Mouse (Mus musculus): Measurements from ENCODE around the gene Iqck.
A peak's percentile ranks its signal among the peaks of the same experiment; 100 is the strongest.

Iqck gene

GRCm38 (mm10) chr7:118989275-118989856 is 133.8 kb downstream of the Iqck start:
- DNase-seq (ENCODE audit: low spot score in 2 of 2): no peak

DNA sequence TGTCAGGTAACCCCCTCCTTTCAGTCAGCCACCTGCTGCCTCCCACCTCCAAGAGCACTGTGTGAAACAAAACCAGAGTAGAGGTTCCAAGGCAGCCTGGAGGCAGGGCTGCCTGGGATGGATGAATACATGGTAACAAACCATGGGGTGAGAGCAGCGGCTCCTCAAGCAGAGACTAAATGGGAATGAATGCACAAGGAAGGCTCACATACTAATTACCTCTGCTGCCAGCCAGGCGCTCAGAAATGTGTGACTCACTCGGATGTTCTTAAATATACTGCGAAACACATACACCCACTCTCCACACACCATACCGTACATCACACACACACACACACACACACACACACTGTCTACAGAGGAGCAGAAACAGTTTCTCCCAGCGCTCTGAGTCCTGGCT is 134.7 kb downstream of the Iqck start:
- no peak for DNase-seq (ENCODE audit: low spot score in 2 of 2)

- no peak for DNase-seq (ENCODE audit: low spot score in 2 of 2)
Measured at GRCm38 (mm10) chr7:118991341-118991884, 135.9 kb downstream of the Iqck start.

DNA sequence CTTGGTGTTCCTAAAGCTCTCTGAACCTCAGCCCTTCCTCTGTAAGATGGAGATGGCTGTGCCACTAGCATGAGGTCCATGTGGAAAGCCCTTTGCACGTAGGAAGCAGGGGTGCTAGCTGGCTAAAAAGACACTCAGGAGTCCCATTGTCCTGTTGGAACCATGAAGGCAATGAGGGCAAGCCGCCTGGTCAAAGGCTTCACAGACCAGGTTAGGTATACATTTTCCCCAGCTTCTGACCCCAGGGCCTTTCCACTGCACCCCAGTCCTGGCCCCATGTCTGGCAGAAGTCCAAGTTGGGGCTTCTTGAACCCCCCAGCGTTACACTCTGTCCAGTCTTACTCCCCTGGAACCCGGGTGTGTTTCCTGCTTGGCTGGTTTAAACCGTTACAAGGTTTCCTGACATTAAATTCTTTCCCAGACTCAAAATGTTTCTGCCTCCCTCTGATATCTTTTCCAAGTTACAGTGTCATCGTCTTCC is 136.6 kb downstream of the Iqck start:
- DNase-seq (ENCODE audit: low spot score in 2 of 2): no peak

GRCm38 (mm10) chr7:118992623-118993405 is 137.3 kb downstream of the Iqck start:
- no peak for DNase-seq (ENCODE audit: low spot score in 2 of 2)

- DNase-seq (ENCODE audit: low spot score in 2 of 2): no peak
Measured at GRCm38 (mm10) chr7:118993597-118994230, 138.2 kb downstream of the Iqck start.

DNA sequence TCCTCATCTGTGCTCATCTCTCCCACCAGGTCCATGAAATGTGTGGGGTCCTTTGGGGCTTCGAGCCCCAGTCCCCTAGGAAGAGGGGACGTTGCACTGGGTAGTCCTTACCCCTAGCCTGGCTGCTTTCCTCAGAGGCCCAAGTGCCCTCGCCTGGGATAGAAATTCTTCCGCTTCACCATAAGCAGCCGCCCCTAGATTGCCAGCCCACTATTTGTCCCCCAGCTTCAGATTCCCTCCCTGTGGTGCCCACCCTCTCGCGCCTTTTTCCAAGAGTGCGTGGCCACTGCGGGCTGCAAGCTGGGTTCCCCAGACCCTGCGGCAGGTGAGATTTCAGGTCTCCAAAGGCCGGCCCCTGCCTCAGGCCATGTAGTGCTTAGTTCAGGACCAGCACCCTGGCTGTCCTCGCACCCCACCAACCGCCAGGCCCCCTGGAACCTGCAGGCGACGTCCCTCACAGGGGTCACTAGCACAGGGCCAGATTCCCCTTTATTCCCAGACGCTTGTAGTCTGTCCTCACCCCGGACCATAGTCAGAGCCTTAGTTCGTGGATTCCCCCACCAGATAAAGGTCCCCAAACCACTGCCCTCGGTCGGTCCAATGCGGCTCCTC is 138.8 kb downstream of the Iqck start:
- DNase-seq (ENCODE audit: low spot score in 2 of 2): no peak

DNA sequence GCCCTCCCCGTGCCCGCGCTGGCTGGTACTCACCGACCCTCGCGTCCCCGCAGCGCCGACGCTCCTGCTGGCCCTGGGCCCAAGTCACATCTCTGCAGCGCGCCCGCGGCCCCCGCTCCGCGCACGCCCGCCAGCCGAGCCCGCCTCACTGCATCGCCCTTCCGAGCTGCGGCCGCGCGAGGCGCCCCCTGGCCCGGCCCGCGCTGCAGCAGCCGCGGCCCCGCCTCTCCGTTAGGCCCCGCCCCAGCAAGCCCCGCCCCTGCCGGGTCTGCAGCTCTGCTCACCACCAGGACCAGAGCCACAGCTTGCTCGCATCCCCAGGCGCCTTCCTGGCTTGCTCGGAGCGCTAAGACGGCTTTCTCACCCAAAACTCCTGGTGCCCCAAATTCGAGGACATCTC is 139.5 kb downstream of the Iqck start, which contains the start of gene Gprc5b:
Gprc5b (minus strand) TSS at position 205 of the 400 bp plus-strand sequence.
- DNase-seq (ENCODE audit: low spot score in 2 of 2): peak; percentile 87 to 93

GRCm38 (mm10) chr7:118995671-118996070 is 140.1 kb downstream of the Iqck start:
- no peak for DNase-seq (ENCODE audit: low spot score in 2 of 2)

DNA sequence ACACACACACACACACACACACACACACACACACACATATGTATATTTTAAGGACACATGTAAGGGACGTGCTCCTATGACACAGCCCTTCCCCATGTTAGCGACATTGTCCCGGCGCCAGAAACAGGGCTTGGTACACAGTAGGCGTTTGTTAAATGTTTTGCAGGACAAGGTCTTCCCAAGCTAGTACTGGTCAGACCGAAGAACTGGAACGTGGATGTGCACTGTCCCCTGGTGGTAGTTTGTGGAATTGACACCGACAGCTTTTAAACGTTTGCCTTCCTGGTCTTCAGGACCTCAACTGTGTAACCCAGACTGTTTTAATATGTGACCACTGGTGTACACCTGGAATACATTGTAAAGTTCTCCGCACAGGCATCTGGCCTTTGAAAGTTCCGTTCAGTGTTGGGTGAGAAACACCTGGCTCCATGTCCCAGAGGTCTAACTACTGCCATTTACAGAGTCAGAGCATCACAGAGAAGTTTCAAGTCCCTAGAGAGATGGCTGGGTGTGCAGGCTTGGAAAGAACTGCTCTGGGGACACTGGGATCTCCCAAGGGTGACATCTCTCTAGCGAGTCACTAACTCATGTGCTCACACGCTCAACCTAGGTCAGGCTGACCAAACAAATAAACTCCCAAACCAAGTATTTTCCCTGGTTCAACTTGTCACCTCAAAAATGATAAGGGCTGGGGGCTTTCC is 140.7 kb downstream of the Iqck start:
- DNase-seq (ENCODE audit: low spot score in 2 of 2): peak; percentile 70 to 75

GRCm38 (mm10) chr7:118999857-119000256 is 144.3 kb downstream of the Iqck start:
- no peak for DNase-seq (ENCODE audit: low spot score in 2 of 2)

DNA sequence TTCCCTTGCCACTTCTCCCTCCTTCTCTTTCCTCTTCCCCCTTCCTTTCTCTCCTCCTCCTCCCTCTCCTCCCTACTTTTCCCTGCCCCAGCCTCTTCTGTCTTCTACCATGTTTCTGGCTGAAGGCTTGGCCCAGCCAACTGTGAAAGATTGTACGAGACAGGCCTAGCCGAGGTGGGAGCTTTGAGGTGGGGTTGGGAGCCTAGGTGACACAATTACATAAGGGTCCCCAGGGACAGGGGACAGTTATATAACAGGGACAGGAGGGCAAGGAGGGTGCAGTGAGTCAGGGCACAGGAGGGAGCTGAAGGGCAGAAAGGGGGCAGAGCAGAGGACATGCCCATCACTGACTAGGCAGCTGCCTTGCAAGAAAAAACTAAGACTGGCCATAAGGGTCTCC is 146.4 kb downstream of the Iqck start:
- DNase-seq (ENCODE audit: low spot score in 2 of 2): no peak

GRCm38 (mm10) chr7:119002501-119002900 is 146.9 kb downstream of the Iqck start:
- DNase-seq (ENCODE audit: low spot score in 2 of 2): no peak

DNA sequence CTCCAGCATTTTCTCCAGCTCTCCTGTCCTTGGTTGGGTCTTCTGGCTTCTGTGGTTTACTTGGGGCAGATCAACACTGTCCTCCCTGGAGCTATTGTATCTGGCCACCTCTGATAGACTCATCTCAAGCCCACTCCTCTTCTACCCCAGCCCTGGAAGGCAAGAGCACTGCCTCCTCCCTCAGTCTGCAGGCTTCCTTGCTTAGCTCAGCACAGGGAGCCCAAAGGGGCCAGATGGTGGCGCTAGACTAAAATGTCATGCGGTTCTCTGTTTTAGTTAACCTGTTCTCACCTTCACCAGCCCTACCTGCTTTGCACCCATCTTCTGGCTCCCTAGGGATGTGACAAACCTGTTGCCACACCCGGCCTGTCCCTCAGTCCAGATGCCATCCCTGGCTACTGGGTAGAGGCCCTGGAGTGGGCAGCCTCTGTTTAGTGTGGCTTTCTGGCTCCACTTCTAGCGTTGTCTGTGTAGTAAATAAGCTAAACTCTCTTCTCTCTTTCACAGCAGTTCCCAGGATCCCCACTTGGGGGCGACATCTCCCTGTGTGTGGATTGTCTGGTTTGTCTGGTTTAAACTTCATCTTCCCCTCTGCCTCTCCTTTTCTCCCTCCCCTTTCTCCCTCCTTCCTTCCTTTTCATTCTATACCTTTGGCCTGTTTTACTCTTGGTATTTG is 155.4 kb downstream of the Iqck start:
- peak in 1 of 2 experiments; percentile 81 for DNase-seq (ENCODE audit: low spot score in 2 of 2)

DNA sequence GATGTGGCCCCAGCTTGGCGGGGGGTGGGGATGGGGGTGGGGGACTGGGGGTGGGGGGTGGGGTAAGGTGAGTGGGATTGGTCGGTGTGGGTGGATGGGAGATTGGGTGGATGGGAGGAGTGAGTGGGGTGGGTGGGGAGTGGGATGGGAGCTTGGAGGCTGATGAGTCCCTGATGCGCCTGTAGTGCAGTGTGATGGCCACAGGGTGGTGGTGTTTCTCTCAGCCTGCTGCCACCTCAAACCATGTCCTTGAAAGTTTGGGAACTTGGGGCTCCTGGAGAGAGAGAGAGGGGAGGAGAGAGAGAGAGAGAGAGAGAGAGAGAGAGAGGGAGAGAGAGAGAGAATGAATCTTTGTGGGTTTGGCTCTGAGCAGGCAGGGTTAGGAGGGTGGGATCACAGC is 160.2 kb downstream of the Iqck start:
- no peak for DNase-seq (ENCODE audit: low spot score in 2 of 2)

GRCm38 (mm10) chr7:119019537-119019936 is 164.0 kb downstream of the Iqck start:
- DNase-seq (ENCODE audit: low spot score in 2 of 2): no peak

Measured in urinary bladder, postnatal 4 days (tissue).